Comparison of ENCODE assay signal across 9 mouse cellular contexts in genomic region chr13:97523523-97524412, GRCm38 (mm10).
A peak's percentile ranks its signal among the peaks of the same experiment; 100 is the strongest.
DNase-seq lines count a peak whose midpoint lies in the region; ATAC-seq lines count a peak whose summit lies in the region.
"Had no signal": no experiment of that assay in that cellular context is flagged by ENCODE, and none has a peak within 500 bp of the region (broad histone marks: within the 10 kb centered on the region; RNA-seq: fewer than 3 reads in every experiment).

No protein-coding gene starts in this region.

- no peaks in the 10 kb centered on the region for H3K36me3 ChIP-seq in forebrain, embryonic 15.5 days
- no peaks in the 10 kb centered on the region for H3K36me3 ChIP-seq in neural tube, embryonic 12.5 days

- no peak overlapping the region for H3K4me2 ChIP-seq in forebrain, embryonic 15.5 days (replicated peaks)
- peak overlapping the region; percentile 26; the same call in 1 of the 2 replicates for H3K4me2 ChIP-seq in neural tube, embryonic 12.5 days (replicated peaks)

- H3K4me1 ChIP-seq in forebrain, embryonic 15.5 days: peaks cover 16% of the 10 kb centered on the region
- peaks cover 11% of the 10 kb centered on the region for H3K4me1 ChIP-seq in neural tube, embryonic 12.5 days

- H3K9ac ChIP-seq in forebrain, embryonic 15.5 days (replicated peaks): no peak overlapping the region
- H3K9ac ChIP-seq in neural tube, embryonic 12.5 days: no peak overlapping the region

- no peak overlapping the region for H3K4me3 ChIP-seq in forebrain, embryonic 15.5 days
- H3K4me3 ChIP-seq in neural tube, embryonic 12.5 days: no peak overlapping the region

- H3K27me3 ChIP-seq in forebrain, embryonic 15.5 days: no peaks in the 10 kb centered on the region
- no peaks in the 10 kb centered on the region for H3K27me3 ChIP-seq in neural tube, embryonic 12.5 days (replicated peaks)

- peak; percentile 34 for DNase-seq in adrenal gland, postnatal 10 days
- DNase-seq in adrenal gland, postnatal 25 days: no peak
- peak; percentile 21 to 70 for DNase-seq in kidney, adult 8-10 months
- DNase-seq in left cerebral cortex, postnatal 4 days: no peak

- peak overlapping the region; percentile 46 for H3K27ac ChIP-seq in forebrain, embryonic 15.5 days (replicated peaks)
- H3K27ac ChIP-seq in neural tube, embryonic 12.5 days: peak overlapping the region; percentile 50; the same call in 1 of the 2 replicates
- H3K27ac ChIP-seq: macrophage had no signal

- intact Hi-C loops in left cerebral cortex, postnatal 4 days (cut with DNase I): no loop called here

- peak; percentile 70 for ATAC-seq in forebrain, embryonic 15.5 days (replicated peaks)
- ATAC-seq in neural tube, embryonic 12.5 days (ENCODE audit: low FRiP score, low read depth): peak; percentile 45; the same call in 1 of the 2 replicates
- no peak for ATAC-seq in inflammation-experienced regulatory T-cells, adult 6 months
- ATAC-seq in granulocyte monocyte progenitor cell, adult 5-6 weeks (replicated peaks; ENCODE audit: poor library complexity, severe bottlenecking): no peak

- H3K9me3 ChIP-seq in forebrain, embryonic 15.5 days: no peaks in the 10 kb centered on the region
- H3K9me3 ChIP-seq in neural tube, embryonic 12.5 days: no peaks in the 10 kb centered on the region

- WGBS in forebrain, embryonic 15.5 days: 27% methylated on average over 19 of the region's 19 CpGs
- WGBS in neural tube, embryonic 12.5 days: 23% methylated on average over 19 of the region's 19 CpGs

Comparison
In these comparisons a context has a peak if more than half of its experiments do, and no peak if none do; other contexts are left out.
1. DNase-seq: peak in adrenal gland, postnatal 10 days (single experiment) and kidney, adult 8-10 months (2 of 2); none in adrenal gland, postnatal 25 days (single experiment) and left cerebral cortex, postnatal 4 days (single experiment).
2. ATAC-seq: peak in forebrain, embryonic 15.5 days (single experiment) and neural tube, embryonic 12.5 days (single experiment); none in inflammation-experienced regulatory T-cells, adult 6 months (single experiment) and granulocyte monocyte progenitor cell, adult 5-6 weeks (single experiment).